8 mouse cellular contexts compared by ENCODE assay signal in genomic region chr17:89592826-89593225, GRCm38 (mm10).
"Had no signal": no experiment of that assay in that cellular context is flagged by ENCODE, and none has a peak within 500 bp of the region (broad histone marks: within the 10 kb centered on the region; RNA-seq: fewer than 3 reads in every experiment).

No protein-coding gene starts in this region.

- DNase-seq: kidney, adult 18-20 months; kidney, postnatal 10 days; kidney, postnatal 4 days; lung, adult 18-20 months; retina, postnatal 1 day; spleen, adult 18-20 months; thymus, adult 2 months; thymus, postnatal 25 days had no signal
